Mouse (Mus musculus) mouse embryonic stem cell (cell line): ENCODE results near the gene Dlg3.

Experiments
- in situ Hi-C, 2 experiments: fragments of 300-500 bp; cut with MboI; formaldehyde crosslinking; loops; 1 replicate in 1 of 2; 3 replicates in 1 of 2; pipeline ENCODE4 v1.14.3; 2019 to 2020; ENCODE audit warnings: low sequenced_read_pairs in 2 of 2, low pct_unique_long_range_greater_than_20kb in 1 of 2, mixed read lengths in 1 of 2; ENCODE audit not compliant: unreplicated experiment in 1 of 2

The Dlg3 gene

DNA sequence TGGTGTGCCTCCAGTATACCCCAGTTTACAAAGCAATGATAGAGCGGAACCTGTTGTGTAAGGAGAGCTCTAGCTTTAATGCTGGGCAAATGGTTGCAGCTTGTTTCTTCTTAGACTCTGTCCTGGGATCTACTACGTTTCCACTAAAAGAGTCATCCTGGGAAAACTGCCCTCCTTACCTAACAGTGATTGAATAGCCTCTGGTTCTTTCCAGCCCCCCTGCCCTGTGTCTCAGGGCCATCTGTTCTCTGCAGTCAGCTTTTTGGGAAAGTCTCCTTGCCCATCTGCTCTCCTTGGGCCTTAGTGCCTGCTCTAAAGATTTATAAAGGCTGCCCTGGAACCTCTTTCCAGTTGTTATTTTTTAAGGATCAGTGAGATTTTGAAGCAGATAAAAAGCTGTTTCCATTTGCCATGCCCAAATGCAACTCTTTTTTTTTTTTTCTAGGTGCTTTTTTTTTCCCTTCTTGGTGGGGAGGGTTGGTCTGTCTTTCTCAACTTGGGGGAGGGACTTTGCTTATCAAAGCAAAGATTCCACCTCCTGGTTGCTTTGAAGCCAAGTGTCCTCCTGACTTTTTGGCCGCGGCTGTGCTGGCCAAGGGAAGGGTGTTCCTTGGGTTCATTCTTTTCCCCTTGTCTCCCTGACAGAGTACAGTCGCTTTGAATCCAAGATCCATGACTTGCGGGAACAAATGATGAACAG lies 28.7 kb downstream of the Dlg3 start:
- in situ Hi-C loops = no loop called here

DNA sequence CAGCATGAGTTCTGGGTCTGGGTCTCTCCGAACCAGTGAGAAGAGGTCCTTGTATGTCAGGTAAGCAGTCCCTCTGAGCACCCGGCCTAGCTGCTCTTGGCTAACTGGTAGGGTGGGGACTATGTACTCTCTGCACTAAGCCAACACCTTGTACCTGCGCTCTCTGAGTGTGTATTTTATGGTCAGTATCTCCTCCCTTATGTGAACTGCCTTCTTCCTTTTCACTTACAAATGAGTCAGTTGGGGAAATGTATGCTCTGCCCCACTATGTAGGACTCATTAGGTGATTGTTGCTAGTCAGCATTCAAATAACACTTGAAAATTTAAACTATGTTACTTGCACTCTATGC lies 29.2 kb downstream of the Dlg3 start:
- in situ Hi-C loops = no loop called here

DNA sequence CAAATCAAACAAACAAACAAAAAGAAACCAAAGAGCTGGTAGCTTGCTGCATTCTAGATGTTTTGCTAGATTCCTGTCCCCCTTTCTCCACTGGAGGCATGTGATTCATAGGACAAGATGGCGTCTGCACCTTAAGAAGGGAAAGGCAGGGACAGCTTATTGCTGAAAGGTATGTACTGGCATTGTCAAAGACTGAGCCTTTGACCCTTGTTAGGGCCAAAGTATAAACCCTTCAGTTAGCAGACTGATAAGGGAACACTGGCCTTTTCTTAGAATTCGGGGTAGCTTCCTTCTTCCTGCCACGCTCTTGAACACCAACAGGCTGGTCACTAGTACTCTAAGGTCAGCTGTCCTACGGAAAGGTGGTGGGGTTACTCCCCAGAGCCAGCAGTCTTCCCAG lies 29.8 kb downstream of the Dlg3 start:
- in situ Hi-C loops = no loop called here

DNA sequence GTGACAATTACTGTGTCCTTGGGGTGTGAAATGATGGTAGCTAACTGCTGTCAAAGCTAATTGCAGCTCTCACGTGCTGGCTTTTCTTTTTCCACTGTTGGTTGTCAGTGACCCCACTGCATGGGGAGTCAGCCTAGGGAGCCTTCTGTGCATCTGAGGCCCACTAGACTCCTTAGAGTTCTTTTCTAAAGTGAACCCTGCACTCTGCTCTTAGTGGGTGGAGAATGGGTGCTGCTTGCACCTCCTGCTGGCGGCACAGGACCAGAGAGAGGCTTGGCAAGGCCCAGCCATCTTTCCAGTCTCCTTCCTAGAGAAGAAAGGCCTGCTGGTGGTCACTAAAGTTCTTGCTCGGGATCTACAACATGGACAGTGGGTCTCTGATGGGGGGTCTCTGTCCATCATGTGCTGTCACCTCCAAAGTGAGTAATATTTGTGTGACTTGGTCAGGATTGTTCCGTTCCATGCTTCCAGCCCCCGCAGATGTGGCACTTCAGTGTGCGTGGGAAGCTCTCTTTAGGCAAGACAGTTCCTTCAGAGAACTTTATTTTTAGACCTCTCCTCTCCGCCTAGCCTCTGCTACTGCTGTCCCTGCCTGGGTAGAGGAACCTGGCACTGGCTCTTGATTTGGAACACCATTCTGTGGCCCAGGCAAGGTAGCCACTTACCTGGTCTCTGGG lies 30.5 kb downstream of the Dlg3 start:
- in situ Hi-C loops = no loop called here

- in situ Hi-C loops = no loop called here
These were observed 33.1 kb downstream of the Dlg3 start for GRCm38 (mm10) chrX:100800643-100801042.

DNA sequence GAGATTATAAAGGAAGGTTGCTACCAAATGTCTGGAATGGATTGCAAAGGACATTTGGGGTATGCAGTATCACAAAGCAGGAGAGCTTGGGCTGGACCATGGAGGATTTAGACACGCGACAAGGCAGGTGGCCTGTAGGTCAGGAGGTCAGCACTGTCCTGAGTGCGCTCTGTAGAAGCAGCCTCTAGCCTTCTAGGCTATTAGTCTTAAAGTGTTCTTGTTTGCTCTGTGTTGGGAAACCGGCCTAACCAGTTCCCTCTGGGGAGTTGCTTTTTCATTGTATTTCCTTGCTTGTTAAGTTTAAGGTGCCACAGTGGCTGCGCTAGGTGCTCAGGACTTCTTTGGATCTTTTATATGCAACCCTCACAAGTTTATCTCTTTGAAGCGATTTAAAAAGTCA lies 34.5 kb downstream of the Dlg3 start:
- in situ Hi-C loops = no loop called here

GRCm38 (mm10) chrX:100811129-100811528 lies 43.6 kb downstream of the Dlg3 start:
- in situ Hi-C loops = no loop called here

GRCm38 (mm10) chrX:100814139-100814538 lies 46.6 kb downstream of the Dlg3 start:
- in situ Hi-C loops = no loop called here

DNA sequence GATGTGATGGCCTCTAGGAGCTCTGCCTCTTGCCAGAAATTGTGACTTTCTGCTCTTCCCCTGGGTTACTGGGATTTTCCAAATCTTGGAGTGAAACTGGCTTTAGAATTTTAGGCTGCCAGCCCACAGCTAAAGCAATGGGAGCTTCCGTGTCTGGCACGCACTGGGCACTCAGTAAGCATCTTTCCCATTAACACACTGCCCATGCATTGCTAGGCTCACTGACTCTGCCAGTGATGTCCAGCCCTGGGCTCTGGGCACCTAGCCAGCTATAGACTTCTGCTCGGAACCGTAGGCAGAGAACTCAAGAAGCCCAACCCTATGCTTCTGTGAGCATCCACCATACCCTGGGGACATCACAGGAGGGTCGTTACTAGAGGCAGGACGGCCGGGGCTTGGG lies 48.2 kb downstream of the Dlg3 start:
- in situ Hi-C loops = no loop called here

GRCm38 (mm10) chrX:100818681-100819080 lies 51.2 kb downstream of the Dlg3 start:
- in situ Hi-C loops = no loop called here

DNA sequence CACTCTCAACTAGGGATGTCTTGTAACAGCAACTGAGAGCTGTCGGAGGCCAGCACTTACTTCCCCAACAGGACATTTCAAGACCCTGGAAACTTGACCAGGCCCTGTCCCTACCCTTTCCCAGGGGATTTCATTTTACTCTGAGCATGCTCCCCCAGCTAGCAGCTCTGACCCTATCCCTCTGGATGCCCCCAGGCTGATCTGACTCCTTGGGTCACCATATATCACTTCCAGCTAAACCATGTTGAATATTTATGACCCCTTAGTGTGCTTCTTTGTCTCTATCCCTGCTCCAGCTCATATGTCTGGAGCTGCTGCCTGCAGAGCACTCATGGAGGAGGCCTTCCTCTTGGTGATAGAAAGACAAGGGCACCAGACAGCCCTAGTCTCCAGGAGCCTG lies 53.6 kb downstream of the Dlg3 start:
- in situ Hi-C loops = no loop called here

DNA sequence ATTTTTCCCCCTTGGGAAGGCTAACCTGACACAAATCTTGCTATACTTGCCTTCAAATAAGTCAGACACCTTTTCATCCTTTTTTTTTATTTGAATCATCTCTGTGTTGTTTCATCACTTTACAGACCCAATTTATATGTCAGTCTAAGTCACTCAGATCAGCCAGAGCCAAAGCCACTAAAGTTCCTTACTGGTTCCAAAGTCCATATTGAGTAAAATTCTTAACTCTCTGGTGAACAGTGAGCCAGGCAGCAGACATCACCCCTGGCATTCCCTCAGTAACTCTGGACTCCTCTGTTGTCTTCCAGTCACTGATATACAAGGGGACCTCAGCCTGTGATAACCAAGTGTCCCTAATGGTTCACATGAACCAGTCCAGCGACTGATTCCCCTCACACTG lies 58.0 kb downstream of the Dlg3 start:
- in situ Hi-C loops = no loop called here

- in situ Hi-C loops = no loop called here
These were observed 65.3 kb downstream of the Dlg3 start for GRCm38 (mm10) chrX:100832806-100833205.

- in situ Hi-C loops = no loop called here
These were observed 71.7 kb downstream of the Dlg3 start for GRCm38 (mm10) chrX:100839211-100839610.
